Mouse (Mus musculus) left cerebral cortex, postnatal 14 days (tissue): Measurements from ENCODE around the gene 4931406C07Rik. TPM values are rescaled to one million over a fixed set of nuclear protein-coding genes. Genes with fewer than 3 reads are reported as not detected.

Source experiments
- DNase-seq, 2 experiments: peaks; one replicate each; pipeline ENCODE4 v3.0.0; 2021 to 2022; ENCODE audit warnings: low spot score in 2 of 2, mixed read lengths in 1 of 2
- intact Hi-C: fragments of 180-260 bp; cut with DNase I; formaldehyde crosslinking; loops from one replicate; pipeline ENCODE4 v1.15.1; 2025
- total RNA-seq, 2 experiments: library from RNA; stranded (reverse); gene quantifications; 2 replicates each; pipeline ENCODE4 v1.2.3; 2021

4931406C07Rik gene
- total RNA-seq, 2 experiments from 2014 or later = 22.2 to 22.4 TPM

DNA sequence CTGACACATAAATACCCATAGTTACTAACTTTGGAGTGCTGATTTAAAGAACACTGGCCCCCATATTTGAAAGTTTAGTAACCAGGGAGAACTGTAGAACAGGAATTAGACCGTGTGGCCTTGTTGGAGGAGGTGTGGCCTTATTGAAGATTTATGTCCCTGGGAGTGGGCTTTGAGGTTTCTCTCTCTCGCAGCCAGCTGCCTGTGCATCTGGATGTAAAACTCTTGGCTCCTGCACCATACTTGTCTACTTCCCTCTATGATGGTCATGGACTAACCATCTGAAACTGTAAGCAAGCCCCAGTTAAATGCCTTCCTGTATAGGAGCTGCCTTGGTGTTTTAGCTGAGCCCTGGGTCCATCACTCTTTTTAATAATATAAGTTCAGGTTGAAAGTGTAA lies 7.8 kb downstream of the 4931406C07Rik start:
- intact Hi-C loops = no loop called here

DNA sequence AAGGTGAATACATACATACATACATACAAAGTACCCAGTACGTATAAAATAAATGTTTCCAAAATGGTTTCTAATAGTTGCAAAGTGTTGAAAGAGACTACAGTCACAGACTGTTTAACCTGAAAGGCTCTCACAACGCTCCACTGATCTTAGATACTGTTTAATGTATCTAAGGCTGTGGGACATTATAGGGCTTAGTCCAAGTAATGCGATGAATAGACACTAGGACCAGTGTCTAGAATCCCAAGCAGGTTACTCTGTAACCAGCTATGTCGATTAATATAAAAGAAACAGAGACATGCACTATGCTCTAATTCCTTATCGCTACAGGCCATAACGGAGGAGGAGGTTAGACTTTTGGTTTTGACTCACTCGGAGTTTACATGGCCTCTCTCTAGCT lies 9.1 kb downstream of the 4931406C07Rik start:
- no peak for DNase-seq
- intact Hi-C loops = no loop called here

More for the DNA sequence above, 7.8 kb downstream of the 4931406C07Rik start:
- DNase-seq = no peak

DNA sequence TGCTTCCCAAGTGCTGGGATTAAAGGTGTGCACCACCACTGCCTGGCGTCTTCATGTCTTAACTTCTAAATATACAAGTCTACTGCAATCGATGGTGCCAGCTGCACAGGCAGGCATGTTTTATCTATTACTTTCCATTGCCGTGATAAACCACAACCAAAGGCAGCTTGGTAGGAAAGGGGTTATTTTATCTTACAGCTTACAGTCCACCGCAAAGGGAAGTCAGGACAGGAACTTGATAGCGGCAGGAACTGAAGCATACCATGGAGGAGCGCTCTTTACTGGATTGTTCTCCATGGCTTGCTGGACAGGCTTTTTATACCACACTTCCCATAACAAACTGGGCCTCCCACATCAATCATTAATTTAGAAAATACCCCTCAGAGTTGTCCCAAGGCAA lies 17.0 kb downstream of the 4931406C07Rik start:
- no peak for DNase-seq
- intact Hi-C loops = no loop called here

DNA sequence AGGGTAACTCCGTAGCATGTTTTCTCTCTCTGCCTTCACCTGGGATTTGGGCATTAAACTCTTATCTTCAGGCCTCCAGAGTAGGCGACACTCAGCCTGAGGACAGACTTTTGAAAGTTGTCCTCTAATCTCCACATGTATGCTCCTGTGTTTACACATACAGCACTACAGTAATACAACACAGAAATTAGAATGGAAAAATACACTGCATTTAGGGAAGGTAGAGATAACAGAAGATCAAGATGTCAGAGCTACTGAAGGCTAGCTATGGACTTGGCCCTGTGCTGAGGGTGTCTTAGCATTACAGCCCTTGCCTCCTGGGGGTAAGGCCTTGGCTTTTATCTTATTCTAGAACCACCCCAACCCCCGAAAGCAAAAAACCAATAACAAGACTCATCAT lies 17.8 kb downstream of the 4931406C07Rik start:
- DNase-seq = no peak
- intact Hi-C loops = no loop called here

DNA sequence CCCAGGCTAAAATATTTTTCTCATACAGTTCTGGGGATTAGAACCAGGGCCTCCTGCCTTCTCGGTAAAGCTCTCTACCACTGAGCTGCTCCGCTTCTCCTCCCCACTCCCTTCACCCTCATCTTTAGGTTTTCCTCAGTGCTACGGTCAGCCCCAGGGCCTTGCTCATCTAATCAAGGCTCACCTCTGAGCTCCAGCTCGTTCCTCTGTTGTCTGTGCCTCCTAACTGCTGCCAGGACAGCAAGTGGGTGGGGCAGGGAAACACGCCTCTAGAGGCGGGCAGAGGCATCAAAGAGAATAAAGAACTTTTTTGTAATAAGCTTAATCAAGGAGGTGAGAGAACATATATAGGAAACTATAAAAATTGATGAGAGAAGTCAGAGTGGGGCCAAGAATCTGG lies 18.4 kb downstream of the 4931406C07Rik start:
- intact Hi-C loops = no loop called here
- DNase-seq = no peak

DNA sequence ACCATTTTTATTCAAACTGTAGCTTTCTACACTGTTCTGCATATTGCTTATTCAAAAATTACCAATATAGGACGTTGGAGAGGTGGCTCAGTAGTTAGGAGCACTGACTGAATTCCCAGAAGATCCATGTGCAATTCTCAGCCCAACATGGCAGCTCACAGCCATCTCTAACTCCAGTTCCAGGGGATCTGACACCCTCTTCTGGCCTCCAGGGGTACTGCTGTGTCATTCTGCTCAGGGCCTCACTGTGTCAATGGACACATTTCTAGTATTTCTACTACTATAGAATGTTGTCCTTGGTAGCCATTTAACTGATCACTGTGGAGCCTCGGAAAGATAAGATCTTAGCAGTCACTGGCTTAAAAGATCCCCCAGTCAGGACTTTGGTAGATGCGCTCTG lies 20.8 kb downstream of the 4931406C07Rik start:
- intact Hi-C loops = no loop called here
- DNase-seq = no peak

DNA sequence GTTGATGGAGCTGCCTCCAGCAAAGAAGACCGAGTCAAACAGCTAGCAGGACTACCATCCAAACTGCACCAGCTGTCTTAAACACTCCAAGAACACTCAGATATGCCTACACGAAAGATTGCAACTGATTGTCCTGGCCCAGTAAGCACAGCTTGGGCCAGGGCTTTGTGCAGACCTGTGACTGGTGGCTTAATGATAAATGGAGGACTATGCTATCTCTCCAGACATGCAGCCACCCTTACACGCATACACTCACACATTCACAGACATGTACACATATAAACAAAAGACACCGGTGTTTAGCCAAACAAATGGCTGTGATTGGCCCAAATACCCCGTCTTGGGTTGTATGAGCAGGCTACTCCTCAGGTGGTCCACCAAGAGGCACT lies 25.8 kb downstream of the 4931406C07Rik start:
- intact Hi-C loops = no loop called here
- no peak for DNase-seq

DNA sequence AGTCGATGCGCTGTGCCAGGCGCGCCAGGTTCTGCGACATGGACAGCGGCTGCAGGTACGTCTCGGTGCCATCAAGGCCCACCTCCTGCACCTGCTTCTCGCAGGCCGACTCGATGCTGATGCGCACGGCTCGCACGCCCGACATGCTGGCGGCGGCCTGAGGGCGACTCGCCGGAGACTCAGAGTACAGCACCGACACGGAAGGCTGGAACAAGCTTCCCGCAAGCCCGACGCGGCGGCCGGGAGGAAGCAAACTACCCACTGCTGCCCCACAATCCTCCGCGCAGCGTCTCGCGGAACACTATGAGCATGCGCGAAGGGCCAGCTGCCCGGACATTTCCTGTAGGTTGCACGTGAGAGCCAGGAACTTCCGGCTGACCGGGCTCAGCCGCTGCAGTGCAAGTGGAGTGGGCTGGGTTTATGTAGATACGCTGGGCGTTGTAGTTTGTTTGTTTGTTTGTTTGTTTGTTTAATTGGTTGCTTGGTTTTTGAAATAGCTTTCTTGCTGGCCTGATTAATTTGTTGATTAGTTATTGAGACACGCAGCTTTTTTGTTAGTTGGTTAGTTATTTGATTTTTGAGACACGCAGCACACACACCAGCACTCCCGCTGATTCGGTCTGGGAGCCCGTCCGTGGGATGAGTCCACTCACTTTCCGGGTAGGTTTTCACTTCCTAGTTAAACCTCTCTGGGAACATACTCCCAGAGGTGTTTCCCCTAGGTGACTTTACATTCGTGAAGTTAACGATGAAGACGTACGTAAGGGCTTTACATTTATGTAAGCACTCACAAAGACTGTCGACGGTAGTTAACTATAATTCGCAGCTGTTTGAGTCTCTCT lies 26.4 kb downstream of the 4931406C07Rik start, which contains the start of gene Med17:
TSS of gene Med17 (minus strand) at position 283 of the 842 bp plus-strand sequence.
- DNase-seq = peak; percentile 95 to 96
- intact Hi-C loops = no loop called here

DNA sequence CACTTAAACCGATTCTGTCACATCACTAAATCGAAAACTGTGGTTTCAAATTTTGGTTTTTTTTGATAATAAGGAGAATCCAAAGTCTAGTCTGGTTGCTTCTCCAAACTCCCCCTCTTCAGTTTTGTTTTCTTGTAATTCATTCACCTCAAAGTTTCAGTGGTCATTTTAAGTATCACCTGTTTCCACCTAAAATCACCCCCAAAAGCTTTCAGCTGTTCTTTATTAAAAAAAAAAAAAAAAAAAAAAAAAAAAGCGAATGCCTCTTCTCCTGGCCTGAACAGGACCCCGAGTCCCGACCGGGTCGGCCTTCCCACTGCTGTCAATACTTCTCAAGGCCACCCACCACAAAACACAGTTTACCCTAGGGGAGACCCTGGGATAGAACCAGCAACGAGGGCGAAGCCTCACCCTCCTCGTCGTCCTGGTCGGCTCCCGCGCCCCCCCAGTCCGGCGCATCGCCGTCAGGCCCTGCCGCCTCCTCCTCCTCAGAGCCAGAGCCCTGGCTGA lies 27.1 kb downstream of the 4931406C07Rik start:
- no peak for DNase-seq
- intact Hi-C loops = no loop called here

DNA sequence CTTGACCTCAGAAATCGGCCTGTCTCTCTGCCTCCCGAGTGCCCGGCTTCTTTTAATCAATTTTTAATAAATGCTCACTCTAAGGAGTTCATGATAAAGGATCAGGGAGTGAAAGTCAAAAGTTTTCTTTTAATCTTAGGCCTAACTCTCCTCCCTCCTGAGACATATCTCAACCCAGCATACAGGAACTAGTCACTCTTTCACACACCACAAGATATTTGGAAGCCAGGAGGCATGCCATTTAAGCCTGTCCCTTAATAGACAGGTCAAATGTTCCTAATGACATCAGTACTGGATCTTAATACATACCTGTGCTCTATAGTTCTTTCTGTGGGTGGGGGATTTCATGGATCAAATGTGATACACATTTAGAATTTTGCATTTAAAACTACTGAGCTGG lies 27.9 kb downstream of the 4931406C07Rik start:
- DNase-seq = no peak
- intact Hi-C loops = no loop called here

DNA sequence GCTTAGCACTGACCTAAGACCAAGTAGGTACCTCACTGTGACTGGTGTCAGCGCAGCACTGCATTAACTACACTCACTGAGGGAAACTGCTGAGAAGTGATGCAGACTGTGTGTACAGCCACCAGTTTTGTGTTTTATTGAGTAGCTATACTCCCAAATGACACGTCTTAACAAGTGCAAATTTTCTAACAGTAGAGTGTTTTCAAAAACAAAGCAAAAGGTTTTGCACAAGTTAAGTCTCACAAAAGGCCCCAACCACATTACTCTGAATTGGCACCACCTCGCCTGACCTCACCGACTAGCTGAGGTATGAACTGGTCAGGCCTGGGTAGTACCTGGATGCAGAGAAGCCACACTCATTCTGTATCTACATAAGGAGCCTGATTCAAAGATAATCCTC lies 29.4 kb downstream of the 4931406C07Rik start:
- intact Hi-C loops = no loop called here
- DNase-seq = no peak

DNA sequence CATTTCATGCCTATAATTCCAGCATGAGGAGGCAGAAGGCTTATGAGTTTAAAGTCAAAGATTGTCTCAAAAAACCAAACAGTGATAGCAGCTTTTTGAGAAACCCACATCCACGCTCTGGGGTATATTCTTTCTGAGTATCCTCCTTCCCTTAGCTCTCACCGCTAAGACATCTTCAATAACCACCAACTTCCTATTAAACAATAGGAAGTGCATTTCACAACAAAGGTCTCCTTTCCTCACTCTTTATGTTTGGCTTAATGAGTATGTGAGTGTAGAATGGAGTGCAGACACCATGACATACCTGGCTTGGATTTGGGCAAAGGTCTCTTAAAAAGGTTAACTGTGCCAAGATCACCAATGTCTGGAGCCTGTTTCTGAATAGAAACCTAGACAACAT lies 32.3 kb downstream of the 4931406C07Rik start:
- intact Hi-C loops = no loop called here
- no peak for DNase-seq

DNA sequence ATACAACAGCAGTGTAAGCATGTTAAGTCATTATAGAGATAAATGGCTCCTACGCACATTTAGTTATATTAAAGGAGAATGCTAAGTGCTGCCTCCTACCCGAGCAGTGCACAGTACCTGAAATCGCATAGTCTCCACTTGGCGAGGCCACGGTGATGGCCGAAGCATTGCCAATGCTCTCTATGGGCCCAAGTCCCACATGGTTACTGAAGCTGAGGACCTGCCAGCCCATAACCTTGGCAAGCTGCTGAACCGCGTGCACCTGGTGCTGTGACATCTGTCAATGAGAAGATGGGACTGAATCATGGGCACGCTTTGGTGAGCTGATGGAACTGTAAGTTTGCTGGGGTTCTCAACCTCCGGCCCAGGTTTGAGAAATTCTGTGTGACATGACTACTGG lies 42.8 kb downstream of the 4931406C07Rik start:
- DNase-seq = no peak
- intact Hi-C loops = no loop called here

DNA sequence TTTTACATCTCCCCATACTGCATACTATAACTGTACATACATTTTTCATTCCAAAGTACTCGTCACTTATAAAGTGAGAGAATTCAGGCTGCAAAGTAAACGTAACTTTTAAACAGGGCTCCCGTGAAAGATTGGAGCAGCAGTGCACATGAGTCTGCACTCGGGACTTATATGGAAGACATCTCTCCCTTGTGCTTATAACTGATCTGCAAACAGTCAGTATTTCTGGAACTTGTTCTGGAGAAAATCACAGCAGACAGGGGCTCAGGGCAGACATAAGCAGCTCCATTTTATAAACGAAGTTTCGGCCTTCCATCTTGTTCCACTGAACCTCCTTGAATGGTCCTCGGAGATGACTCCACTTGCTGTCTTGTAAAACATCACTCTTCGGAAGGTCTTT lies 44.3 kb downstream of the 4931406C07Rik start:
- intact Hi-C loops = no loop called here
- DNase-seq = no peak

DNA sequence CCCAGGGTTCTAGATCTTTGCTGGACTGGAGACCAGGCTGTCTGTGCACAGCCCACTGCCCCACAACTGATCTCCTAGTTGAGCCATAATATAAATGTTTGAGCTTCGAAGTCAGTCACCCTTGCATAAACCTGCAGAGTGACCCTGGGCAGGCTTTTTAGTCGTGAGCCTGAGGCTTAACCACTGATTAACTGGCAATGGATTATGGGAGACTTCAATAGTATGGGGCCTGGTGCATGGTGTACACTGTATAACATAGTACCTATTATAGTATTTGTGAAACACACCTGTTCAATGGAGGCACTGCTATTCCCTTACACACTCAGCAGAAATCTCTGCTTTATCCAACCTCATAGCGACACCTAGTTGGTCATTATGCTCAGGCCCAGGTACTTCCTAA lies 50.0 kb downstream of the 4931406C07Rik start:
- no peak for DNase-seq
- intact Hi-C loops = no loop called here

DNA sequence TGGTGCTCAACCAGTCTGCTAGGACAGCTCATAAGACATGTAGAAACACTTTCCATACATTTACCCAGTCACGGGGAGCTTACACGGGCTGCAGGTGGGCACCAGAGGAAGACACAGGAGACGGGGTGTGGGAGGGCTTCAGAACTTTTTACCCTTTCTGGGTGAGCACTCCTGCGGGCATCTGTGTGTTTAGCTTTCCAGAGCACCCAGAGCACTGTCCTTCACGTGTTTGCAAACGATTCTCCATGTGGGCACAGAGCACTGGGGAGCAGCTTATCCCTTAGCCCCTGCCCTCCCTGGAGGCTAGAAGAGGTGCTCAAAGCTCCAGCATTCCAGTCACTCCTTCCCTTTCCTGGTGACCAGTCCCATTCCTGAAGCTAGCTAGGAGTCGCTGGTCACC lies 51.7 kb downstream of the 4931406C07Rik start:
- intact Hi-C loops = no loop called here
- no peak for DNase-seq

DNA sequence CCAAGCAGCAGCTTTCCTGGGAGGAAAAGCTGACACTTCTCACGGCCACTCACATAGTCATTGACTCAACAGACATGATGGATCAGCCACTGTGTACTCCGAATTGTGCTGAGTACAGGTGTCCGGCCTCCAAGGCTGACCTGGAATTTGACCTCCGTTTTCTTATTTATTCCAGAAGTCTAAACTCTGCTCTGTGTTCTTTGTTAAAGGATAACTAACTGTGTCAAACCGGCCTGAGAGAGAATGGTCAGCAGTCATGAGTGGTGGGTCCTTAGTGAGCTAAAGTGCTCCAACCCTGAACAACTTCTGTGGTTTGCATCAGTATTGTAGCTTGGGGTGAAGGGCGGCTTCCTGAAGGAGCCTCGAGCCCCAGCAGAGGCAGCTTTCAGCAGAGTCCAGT lies 54.1 kb downstream of the 4931406C07Rik start:
- intact Hi-C loops = no loop called here
- DNase-seq = no peak

DNA sequence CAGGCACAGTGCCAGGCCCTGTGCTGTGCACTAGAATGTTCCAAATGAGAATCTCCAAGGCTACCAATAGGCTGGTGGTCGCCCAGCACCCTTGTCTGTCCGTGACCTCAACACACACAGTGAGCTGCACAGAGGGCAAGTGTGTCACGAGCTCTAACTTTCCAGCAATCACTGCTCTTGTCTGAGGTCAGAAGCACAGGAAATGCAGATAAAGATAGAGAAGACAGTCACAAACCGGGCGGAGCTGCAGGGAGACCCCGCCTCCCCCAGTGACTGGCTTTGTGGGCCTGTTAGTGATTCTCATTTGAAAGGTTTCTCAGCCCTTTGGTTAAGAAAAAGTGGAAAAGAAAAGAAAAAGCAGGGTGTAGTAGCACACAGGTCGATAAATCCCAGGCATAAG lies 55.9 kb downstream of the 4931406C07Rik start:
- intact Hi-C loops = no loop called here
- no peak for DNase-seq

DNA sequence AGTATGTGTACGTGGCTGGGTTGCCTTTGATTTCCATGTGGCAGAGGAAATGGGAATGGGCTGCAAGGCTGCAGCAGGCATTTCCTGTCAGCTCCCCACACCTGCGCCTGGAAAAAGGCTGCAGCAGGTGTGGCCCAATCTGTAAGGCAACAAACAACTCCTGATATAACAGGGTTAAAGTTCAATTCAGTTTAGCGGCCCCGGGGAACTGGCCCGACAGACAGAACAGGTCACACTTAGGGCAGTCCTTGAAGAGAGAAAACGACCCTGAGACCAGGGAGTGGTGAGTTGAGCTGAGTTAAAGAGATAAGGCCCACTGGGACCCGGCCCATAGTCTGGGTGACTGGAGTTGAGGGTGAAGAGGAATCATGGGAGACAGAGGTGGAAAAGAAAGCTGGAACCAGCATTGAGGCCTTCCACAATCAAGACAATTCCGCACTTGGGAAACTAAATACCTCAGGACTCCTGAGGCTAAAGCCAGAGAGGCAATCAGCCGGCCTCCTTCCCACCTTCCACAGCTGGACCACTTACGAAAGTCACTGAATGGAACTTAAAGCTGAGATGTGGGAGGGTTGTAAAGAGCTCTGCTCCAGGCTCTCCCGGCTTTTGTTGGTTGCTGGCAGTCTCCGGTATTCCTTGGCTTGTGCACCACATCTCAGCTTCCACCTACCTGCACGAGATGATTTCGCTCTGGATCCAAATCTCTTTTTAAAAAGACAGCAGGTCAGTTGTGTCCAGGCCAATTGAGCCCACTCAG lies 60.8 kb downstream of the 4931406C07Rik start:
- DNase-seq = no peak
- intact Hi-C loops = no loop called here

DNA sequence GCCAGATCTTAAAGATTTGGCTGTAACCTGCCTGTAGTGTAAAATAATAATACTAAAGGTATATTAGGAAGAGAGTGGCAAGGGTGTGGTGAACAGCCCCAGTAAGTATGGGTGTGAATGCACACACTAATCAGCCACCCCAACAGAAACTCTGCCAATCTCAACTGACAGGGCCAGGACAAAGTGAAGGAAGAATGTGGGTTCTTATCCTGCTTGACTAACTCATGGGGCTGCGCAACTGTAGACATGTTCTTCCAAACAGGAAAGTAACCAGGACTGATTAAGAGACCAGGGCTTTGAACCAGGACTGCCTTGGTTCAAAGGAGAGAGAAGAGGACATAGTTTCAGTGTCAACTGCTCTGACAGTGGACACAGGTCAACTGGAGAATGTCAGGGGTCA lies 64.1 kb downstream of the 4931406C07Rik start:
- intact Hi-C loops = no loop called here
- no peak for DNase-seq

DNA sequence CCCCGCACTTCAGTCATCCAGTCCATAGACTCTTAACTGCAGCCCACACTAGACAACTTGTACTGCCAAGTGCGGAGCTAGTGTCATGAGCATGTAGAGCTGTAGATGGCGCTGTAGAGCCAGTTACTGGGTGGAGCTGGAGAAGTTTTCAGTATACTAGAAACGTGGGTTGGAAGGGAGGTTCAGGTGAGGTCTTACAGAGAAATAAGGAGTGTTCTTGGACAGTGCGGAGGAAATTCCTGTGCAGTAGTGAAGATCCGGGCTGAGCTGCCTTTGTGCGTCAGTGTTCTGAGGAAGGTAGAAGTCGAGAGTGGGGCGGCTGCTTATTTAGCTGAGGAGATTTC lies 64.7 kb downstream of the 4931406C07Rik start:
- peak; percentile 64 to 83 for DNase-seq
- intact Hi-C loops = no loop called here
